Mouse (Mus musculus) cortical plate, adult 2 months (tissue): ENCODE results near the gene Sp6. TPM values are rescaled to one million over a fixed set of nuclear protein-coding genes. Genes with fewer than 3 reads are reported as not detected.

Experiments
- H3K27ac ChIP-seq: fragments of 200-500 bp; 2 replicates; pipeline ENCODE4 v1.5.1; 2012; ENCODE audit warnings: low read length, control low read depth, inconsistent platforms; ENCODE audit not compliant: insufficient read depth
- H3K4me1 ChIP-seq: fragments of 200-500 bp; 2 replicates; pipeline ENCODE4 v1.6.1; 2011; ENCODE audit warnings: low read length; ENCODE audit not compliant: control insufficient read depth, insufficient read depth
- H3K4me3 ChIP-seq: fragments of 200-500 bp; 2 replicates; pipeline ENCODE4 v1.5.1; 2011; ENCODE audit warnings: mild to moderate bottlenecking, low read length, control low read depth; ENCODE audit not compliant: insufficient read depth
- CTCF ChIP-seq: fragments of 200-500 bp; IDR thresholded peaks from 2 replicates; pipeline ENCODE4 v1.5.1; 2011; ENCODE audit warnings: mild to moderate bottlenecking, control low read depth, low read length; ENCODE audit not compliant: insufficient read depth; ENCODE audit errors: extremely low read depth
- POLR2A ChIP-seq: fragments of 200-500 bp; IDR thresholded peaks from 2 replicates; pipeline ENCODE4 v1.6.1; 2011; ENCODE audit warnings: mild to moderate bottlenecking, low read length, control low read depth; ENCODE audit not compliant: insufficient read depth; ENCODE audit errors: extremely low read depth
- polyA plus RNA-seq: library from polyadenylated mRNA; depleted of rRNA; stranded (reverse); fragments of >200 nt; gene quantifications from 2 replicates; pipeline ENCODE4 v1.2.3, GENCODE M21; 2012

The Sp6 gene
- polyA plus RNA-seq, 1 experiment, result 0.69 TPM

DNA sequence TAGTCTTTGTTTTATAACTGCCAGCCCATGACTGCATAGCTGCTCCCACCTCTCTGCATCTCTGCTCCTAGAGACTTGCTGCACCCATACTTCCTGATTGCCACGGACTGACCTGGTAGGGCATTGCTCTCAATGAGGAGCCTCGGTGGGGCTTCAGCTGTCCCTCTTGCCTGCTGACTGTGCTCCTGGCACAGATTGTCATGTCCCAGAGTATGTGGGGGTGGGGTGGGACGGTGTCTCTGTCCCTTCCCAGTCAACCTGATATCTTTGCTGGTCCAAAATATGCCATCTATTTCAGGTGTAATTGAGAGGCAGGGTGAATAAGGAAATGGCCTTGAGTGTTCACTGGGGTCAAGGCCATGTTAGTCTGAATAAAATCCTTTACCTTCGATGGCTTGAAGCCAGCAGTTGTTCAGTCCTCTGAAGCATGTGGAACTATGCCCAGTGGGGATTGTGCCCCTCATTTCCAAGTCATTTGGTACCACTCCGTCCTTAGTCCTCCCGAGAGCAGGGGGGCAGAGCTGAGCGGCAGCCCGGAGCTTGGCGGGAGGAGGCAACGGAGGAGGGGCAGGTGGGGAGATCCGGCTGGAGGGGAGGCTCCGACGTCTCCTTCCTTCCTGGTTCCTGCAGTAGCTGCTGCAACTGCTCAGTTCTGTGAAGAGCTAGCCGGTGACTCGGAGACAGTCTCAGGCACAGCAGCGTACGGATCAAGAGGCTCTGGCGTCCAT, 37.2 kb downstream of the Sp6 start, which contains the start of gene Osbpl7:
Gene Osbpl7, plus strand, starts transcription at position 413 of the 728 bp plus-strand sequence.
- H3K4me3 ChIP-seq, result peak within 1 kb of the TSS; percentile 54
- TF ChIP-seq CTCF (peak; percentile 40; the same call in 1 of the 2 replicates), POLR2A (peak; percentile 84)
- H3K27ac ChIP-seq, result no peak within 1 kb of the TSS
- H3K4me1 ChIP-seq, result peaks cover 1% of the 10 kb centered on the region; the same call in 1 of the 2 replicates

DNA sequence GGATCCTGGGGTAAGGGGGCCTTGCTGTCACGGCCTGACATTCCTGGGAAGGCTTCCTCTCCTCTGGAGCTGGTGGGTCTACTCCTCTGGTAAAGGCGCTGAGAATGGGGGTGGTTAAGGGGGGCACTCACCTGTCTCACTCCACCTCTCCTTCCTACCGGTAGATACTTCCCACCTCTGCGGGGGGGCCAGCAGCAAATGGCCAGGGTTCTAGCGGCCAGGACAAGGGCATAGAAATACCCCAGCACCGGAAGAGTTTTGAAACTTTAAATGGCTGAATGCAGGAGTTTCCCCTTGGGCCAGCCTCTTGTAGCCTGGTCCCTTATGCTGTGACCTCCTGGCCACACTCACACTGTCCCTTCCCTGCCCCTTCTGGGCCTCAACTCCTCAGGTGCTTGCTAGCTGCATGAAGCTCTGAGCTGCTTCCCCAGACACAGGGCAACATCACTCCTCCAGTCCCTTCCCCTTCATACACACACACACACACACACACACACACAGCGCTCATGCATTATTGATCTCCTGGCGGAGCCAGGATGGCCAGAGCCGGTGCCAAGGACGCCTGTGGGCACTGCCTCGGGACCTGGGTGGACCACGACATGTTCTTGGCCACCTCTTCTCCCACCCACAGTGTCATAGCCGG, 37.9 kb downstream of the Sp6 start:
- H3K27ac ChIP-seq, result no peak overlapping the region
- no peak for TF ChIP-seq CTCF
- H3K4me3 ChIP-seq, result peak overlapping the region; percentile 54
- peaks cover 1% of the 10 kb centered on the region; the same call in 1 of the 2 replicates for H3K4me1 ChIP-seq

- Histone ChIP-seq H3K27ac (no peak overlapping the region), H3K4me3 (peak overlapping the region; percentile 54; the same call in 1 of the 2 replicates), H3K4me1 (peaks cover 1% of the 10 kb centered on the region; the same call in 1 of the 2 replicates)
- no peak for TF ChIP-seq CTCF
- TF ChIP-seq POLR2A, result no peak
Observed at GRCm38 (mm10) chr11:97052219-97052646, 39.0 kb downstream of the Sp6 start.

GRCm38 (mm10) chr11:97063274-97063920, 50.2 kb downstream of the Sp6 start:
- no peak overlapping the region for H3K4me3 ChIP-seq
- no peak for TF ChIP-seq CTCF
- H3K27ac ChIP-seq, result peak overlapping the region; percentile 28; the same call in 1 of the 2 replicates
- no peaks in the 10 kb centered on the region for H3K4me1 ChIP-seq

DNA sequence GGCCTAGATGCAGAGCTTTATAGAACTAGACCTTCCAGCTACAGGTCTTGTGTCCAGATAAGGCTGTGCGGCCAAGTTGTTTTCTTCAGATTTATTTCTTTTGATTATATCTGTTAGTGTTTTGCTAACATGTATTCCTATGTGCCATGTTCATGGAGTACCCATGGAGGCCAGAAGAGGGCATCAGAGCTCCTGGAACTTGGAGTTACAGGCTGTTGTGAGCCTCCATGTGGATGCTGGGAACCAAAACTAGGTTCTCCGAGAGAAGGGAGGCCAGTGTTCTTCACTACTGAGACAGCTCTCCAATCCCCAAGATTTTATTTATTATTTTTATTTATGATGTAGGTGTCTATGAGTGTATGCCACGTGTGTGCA, 50.7 kb downstream of the Sp6 start:
- Histone ChIP-seq H3K27ac (peak overlapping the region; percentile 28; the same call in 1 of the 2 replicates), H3K4me3 (no peak overlapping the region), H3K4me1 (no peaks in the 10 kb centered on the region)
- TF ChIP-seq POLR2A, result no peak
- TF ChIP-seq CTCF, result no peak

GRCm38 (mm10) chr11:97065538-97066295, 52.5 kb downstream of the Sp6 start:
- Histone ChIP-seq H3K27ac (no peak overlapping the region), H3K4me1 (peaks cover 2% of the 10 kb centered on the region; the same call in 1 of the 2 replicates), H3K4me3 (no peak overlapping the region)
- TF ChIP-seq POLR2A (no peak), CTCF (no peak)

DNA sequence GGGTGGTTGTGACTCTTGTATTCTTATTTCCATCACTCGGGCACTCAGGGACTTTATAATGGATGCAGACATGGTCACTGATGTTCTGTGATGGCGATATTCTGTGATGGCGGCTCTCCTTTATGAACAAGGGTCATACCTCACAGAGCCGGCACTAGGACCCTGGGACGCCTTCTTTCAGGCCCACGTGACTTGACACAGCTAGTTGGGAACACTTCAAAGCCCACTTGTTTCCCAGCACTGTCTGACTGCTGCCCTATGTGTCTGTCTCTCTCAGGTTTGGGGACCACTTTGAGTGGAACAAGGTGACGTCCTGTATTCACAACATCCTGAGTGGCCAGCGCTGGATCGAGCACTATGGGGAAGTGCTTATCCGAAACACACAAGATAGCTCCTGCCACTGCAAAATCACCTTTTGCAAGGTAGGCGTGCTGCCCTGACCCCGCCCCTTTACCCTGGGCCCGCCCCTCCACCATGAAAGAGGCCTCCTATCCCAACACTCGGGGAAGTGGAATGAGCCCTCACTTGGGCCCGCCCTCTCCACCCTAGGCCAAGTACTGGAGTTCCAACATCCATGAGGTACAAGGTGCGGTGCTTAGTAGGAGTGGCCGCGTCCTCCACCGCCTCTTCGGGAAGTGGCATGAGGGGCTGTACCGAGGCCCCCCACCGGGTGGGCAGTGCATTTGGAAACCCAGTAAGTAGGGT, 53.6 kb downstream of the Sp6 start:
- peaks cover 2% of the 10 kb centered on the region; the same call in 1 of the 2 replicates for H3K4me1 ChIP-seq
- no peak for TF ChIP-seq POLR2A
- TF ChIP-seq CTCF, result no peak
- H3K4me3 ChIP-seq, result no peak overlapping the region
- no peak overlapping the region for H3K27ac ChIP-seq

DNA sequence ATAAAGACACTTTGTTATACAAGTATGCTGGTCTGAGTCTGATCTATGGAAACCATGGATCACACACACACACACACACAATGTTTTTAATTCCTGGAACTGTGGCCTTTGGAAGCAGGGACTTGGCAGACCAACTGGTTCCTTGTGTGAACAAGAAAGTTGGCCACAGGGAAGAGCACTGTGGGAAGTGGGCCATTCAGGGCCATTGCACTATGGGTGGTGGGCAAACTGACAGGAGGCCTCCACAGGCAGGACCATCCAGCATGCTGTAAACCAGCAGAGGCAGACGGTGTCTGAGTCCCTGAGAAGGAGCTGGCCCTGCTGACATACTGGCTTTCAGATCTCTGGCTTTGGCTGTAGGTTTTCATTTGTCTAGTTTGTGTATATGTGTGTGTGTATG, 56.1 kb downstream of the Sp6 start:
- Histone ChIP-seq H3K4me3 (no peak overlapping the region), H3K27ac (no peak overlapping the region), H3K4me1 (peaks cover 2% of the 10 kb centered on the region; the same call in 1 of the 2 replicates)
- TF ChIP-seq CTCF (no peak), POLR2A (no peak)
